Mouse (Mus musculus): Measurements from ENCODE around the gene Rab3c.

- peak; percentile 96 for TF ChIP-seq CTCF (IDR thresholded peaks at IDR 0.05; ENCODE audit: low read depth)
- TF ChIP-seq EP300 (optimal IDR thresholded peaks at IDR 0.05): no peak
Observed at GRCm38 (mm10) chr13:110062835-110063411, 217.9 kb downstream of the Rab3c start.

All from stomach, postnatal 0 days (tissue).